Mouse (Mus musculus) midbrain, embryonic 12.5 days (tissue): Measurements from ENCODE around the gene Rnf31. TPM values are rescaled to one million over a fixed set of nuclear protein-coding genes. Genes with fewer than 3 reads are reported as not detected.

Experiments
- ATAC-seq: fragments of 200-750 bp; cut with Nextera tagmentation; 2 replicates; pipeline ENCODE4 v1.8.0; 2017; ENCODE audit warnings: low read depth, moderate TSS enrichment, moderate library complexity; ENCODE audit not compliant: low FRiP score
- H3K27ac ChIP-seq: fragments of 300-500 bp; sonication (generic); replicated peaks from 2 replicates; pipeline ENCODE4 v1.5.1; 2016; ENCODE audit warnings: mild to moderate bottlenecking
- H3K27me3 ChIP-seq: fragments of 300-500 bp; sonication (generic); 2 replicates; pipeline ENCODE4 v1.6.1; 2016; ENCODE audit warnings: mild to moderate bottlenecking
- H3K36me3 ChIP-seq: fragments of 300-500 bp; sonication (generic); 2 replicates; pipeline ENCODE4 v1.6.1; 2016
- H3K4me1 ChIP-seq: fragments of 300-500 bp; sonication (generic); 2 replicates; pipeline ENCODE4 v1.6.1; 2016
- H3K4me2 ChIP-seq: fragments of 300-500 bp; sonication (generic); replicated peaks from 2 replicates; pipeline ENCODE4 v1.6.1; 2016; ENCODE audit warnings: mild to moderate bottlenecking, moderate library complexity
- H3K4me3 ChIP-seq: fragments of 300-500 bp; sonication (generic); 2 replicates; pipeline ENCODE4 v1.5.1; 2016; ENCODE audit warnings: mild to moderate bottlenecking
- H3K9ac ChIP-seq: fragments of 300-500 bp; sonication (generic); replicated peaks from 2 replicates; pipeline ENCODE4 v1.6.1; 2016; ENCODE audit warnings: mild to moderate bottlenecking, moderate library complexity
- H3K9me3 ChIP-seq: fragments of 300-500 bp; sonication (generic); 2 replicates; pipeline ENCODE4 v1.6.1; 2016; ENCODE audit warnings: mild to moderate bottlenecking
- WGBS: fragments of 180-500 bp; shearing (Covaris S2); methylation state at CpG from one replicate; pipeline ENCODE4 v1.1.7; 2016; 5-methylcytosine and 5-hydroxymethylcytosine counted together
- polyA plus RNA-seq: library from polyadenylated mRNA; unstranded; fragments of >200 nt; fragmentation: Nextera tagmentation; extraction: Ambion mirVana; gene quantifications from 2 replicates; pipeline ENCODE4 v1.2.1, GENCODE M21; 2016

The Rnf31 gene
- polyA plus RNA-seq = 20.0 and 20.5 TPM in 2 replicates

DNA sequence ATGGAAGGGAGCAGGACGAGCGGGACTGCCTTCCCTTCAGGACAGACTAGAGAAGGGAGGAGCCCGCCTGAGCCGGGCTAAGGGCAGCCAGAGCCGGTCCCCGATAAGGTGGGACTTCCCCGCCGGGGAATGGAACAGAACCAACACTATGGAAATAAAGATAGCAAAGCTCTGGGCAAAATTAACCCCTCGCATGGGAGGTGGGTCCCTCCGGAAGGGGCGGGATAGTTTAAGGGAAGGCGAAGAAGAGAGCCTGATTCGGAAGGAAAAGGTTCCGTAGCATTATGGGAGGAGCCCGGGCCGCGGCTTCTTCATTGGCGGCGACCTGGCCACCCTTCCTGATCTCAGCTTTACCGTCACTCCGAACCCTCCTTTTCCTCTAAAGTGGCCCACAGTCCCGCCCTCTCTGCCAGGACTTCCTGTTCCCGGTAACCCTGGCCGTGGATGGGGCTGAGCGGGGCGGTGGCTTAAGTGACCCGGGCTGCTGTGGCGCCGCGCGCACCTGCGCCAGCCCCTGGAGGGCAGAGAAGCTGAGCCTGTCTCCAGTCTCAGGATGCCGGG, at the start of gene Rnf31:
TSS of gene Rnf31 (plus strand) at position 378 of the 561 bp plus-strand sequence.
- Histone ChIP-seq H3K36me3 (peaks cover 30% of the 10 kb centered on the region), H3K27ac (peak within 1 kb of the TSS; percentile 92), H3K4me2 (peak within 1 kb of the TSS; percentile 79), H3K4me3 (peak within 1 kb of the TSS; percentile 87), H3K9ac (peak within 1 kb of the TSS; percentile 90), H3K9me3 (no peaks in the 10 kb centered on the region), H3K27me3 (no peaks in the 10 kb centered on the region), H3K4me1 (peaks cover 28% of the 10 kb centered on the region)
- peak; percentile 86 for ATAC-seq
- WGBS = 0% methylated on average over 33 of the region's 33 CpGs

GRCm38 (mm10) chr14:55542268-55542667, 49.2 kb upstream of the Rnf31 start:
- no peak overlapping the region for H3K27ac ChIP-seq
- peaks cover 6% of the 10 kb centered on the region; the same call in 1 of the 2 replicates for H3K27me3 ChIP-seq
- peaks cover 11% of the 10 kb centered on the region for H3K36me3 ChIP-seq
- H3K4me1 ChIP-seq = peaks cover 19% of the 10 kb centered on the region
- 97% methylated on average over 12 of the region's 12 CpGs for WGBS
- no peak overlapping the region for H3K4me2 ChIP-seq
- H3K9ac ChIP-seq = no peak overlapping the region
- no peak for ATAC-seq
- no peak overlapping the region for H3K4me3 ChIP-seq
- no peaks in the 10 kb centered on the region for H3K9me3 ChIP-seq

DNA sequence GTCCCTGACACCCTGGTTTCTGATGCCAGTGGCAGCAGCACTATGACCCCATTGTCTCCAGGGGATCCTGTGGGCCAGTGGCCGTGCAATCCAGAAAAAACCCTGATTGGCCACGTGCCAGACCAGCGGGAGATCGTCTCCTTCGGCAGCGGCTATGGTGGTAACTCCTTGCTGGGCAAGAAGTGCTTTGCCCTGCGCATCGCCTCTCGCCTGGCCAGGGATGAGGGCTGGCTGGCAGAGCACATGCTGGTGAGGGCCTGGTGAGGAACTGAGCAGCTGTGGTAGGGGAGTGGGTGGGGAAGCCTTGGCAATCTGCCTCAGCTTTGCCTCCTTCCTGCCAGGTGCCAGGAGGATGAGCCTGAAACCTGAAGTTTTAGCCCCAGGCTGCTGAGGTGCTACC, 47.2 kb upstream of the Rnf31 start:
- H3K4me3 ChIP-seq = no peak overlapping the region
- H3K9ac ChIP-seq = no peak overlapping the region
- H3K27ac ChIP-seq = no peak overlapping the region
- H3K36me3 ChIP-seq = peaks cover 30% of the 10 kb centered on the region
- no peaks in the 10 kb centered on the region for H3K9me3 ChIP-seq
- H3K4me1 ChIP-seq = peaks cover 19% of the 10 kb centered on the region
- 91% methylated on average over 9 of the region's 9 CpGs for WGBS
- ATAC-seq = no peak
- no peaks in the 10 kb centered on the region for H3K27me3 ChIP-seq
- H3K4me2 ChIP-seq = no peak overlapping the region

- 90% methylated on average over 6 of the region's 6 CpGs for WGBS
- ATAC-seq = no peak
- H3K36me3 ChIP-seq = peaks cover 20% of the 10 kb centered on the region
- H3K4me2 ChIP-seq = no peak overlapping the region
- H3K9ac ChIP-seq = no peak overlapping the region
- H3K27me3 ChIP-seq = no peaks in the 10 kb centered on the region
- no peaks in the 10 kb centered on the region for H3K9me3 ChIP-seq
- no peaks in the 10 kb centered on the region for H3K4me1 ChIP-seq
- no peak overlapping the region for H3K27ac ChIP-seq
- H3K4me3 ChIP-seq = no peak overlapping the region
These were observed 41.3 kb upstream of the Rnf31 start for GRCm38 (mm10) chr14:55550191-55550590.

- H3K4me3 ChIP-seq = no peak overlapping the region
- H3K9ac ChIP-seq = no peak overlapping the region
- H3K9me3 ChIP-seq = no peaks in the 10 kb centered on the region
- H3K4me2 ChIP-seq = no peak overlapping the region
- ATAC-seq = no peak
- H3K27me3 ChIP-seq = no peaks in the 10 kb centered on the region
- 70% methylated on average over 5 of the region's 5 CpGs for WGBS
- H3K4me1 ChIP-seq = no peaks in the 10 kb centered on the region
- no peak overlapping the region for H3K27ac ChIP-seq
- H3K36me3 ChIP-seq = peaks cover 20% of the 10 kb centered on the region
These were observed 40.2 kb upstream of the Rnf31 start for GRCm38 (mm10) chr14:55551347-55551746.

DNA sequence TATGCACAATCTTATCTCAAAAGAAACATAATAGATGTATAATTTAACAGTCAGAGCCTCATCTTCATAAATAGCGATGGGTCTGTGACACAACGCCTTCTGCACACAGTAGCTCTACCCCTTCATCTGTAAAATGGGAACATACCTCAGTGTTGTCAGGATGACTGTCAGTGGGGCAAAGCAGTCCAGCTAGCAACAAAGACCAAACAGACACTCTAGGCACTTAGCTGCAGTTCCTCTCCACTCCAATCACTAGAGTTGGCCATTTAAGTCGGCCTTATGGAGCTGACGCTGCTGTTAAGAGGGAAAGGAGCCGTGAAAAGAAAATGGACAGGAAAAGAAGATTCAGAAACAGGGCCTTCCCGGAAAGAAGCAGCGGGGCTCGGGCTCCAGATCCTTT, 39.7 kb upstream of the Rnf31 start:
- H3K27me3 ChIP-seq = no peaks in the 10 kb centered on the region
- WGBS = 88% methylated on average over 8 of the region's 8 CpGs
- H3K9ac ChIP-seq = no peak overlapping the region
- H3K9me3 ChIP-seq = no peaks in the 10 kb centered on the region
- H3K27ac ChIP-seq = no peak overlapping the region
- H3K4me2 ChIP-seq = no peak overlapping the region
- H3K36me3 ChIP-seq = peaks cover 20% of the 10 kb centered on the region
- no peak for ATAC-seq
- H3K4me1 ChIP-seq = 0 out of 2 replicates have a peak, but pooled peaks cover under 1% of the 10 kb centered on the region
- H3K4me3 ChIP-seq = no peak overlapping the region

- Histone ChIP-seq H3K4me2 (no peak overlapping the region), H3K9ac (no peak overlapping the region), H3K36me3 (no peaks in the 10 kb centered on the region), H3K4me3 (no peak overlapping the region), H3K9me3 (no peaks in the 10 kb centered on the region), H3K27ac (no peak overlapping the region), H3K27me3 (no peaks in the 10 kb centered on the region), H3K4me1 (peaks cover 4% of the 10 kb centered on the region; the same call in 1 of the 2 replicates)
- no peak for ATAC-seq
These were observed 36.9 kb upstream of the Rnf31 start for GRCm38 (mm10) chr14:55554635-55555034.

- Histone ChIP-seq H3K4me3 (no peak overlapping the region), H3K9ac (no peak overlapping the region), H3K36me3 (no peaks in the 10 kb centered on the region), H3K27me3 (no peaks in the 10 kb centered on the region), H3K27ac (no peak overlapping the region), H3K9me3 (no peaks in the 10 kb centered on the region), H3K4me1 (peaks cover 4% of the 10 kb centered on the region; the same call in 1 of the 2 replicates), H3K4me2 (no peak overlapping the region)
- no peak for ATAC-seq
- 91% methylated on average over 3 of the region's 3 CpGs for WGBS
These were observed 35.7 kb upstream of the Rnf31 start for GRCm38 (mm10) chr14:55555788-55556187.

- no peak overlapping the region for H3K4me2 ChIP-seq
- 29% methylated on average over 5 of the region's 5 CpGs for WGBS
- no peak for ATAC-seq
- peaks cover 15% of the 10 kb centered on the region for H3K4me1 ChIP-seq
- no peak overlapping the region for H3K27ac ChIP-seq
- no peaks in the 10 kb centered on the region for H3K9me3 ChIP-seq
- no peaks in the 10 kb centered on the region for H3K27me3 ChIP-seq
- H3K9ac ChIP-seq = no peak overlapping the region
- no peaks in the 10 kb centered on the region for H3K36me3 ChIP-seq
- H3K4me3 ChIP-seq = no peak overlapping the region
These were observed 34.5 kb upstream of the Rnf31 start for GRCm38 (mm10) chr14:55557003-55557402.

DNA sequence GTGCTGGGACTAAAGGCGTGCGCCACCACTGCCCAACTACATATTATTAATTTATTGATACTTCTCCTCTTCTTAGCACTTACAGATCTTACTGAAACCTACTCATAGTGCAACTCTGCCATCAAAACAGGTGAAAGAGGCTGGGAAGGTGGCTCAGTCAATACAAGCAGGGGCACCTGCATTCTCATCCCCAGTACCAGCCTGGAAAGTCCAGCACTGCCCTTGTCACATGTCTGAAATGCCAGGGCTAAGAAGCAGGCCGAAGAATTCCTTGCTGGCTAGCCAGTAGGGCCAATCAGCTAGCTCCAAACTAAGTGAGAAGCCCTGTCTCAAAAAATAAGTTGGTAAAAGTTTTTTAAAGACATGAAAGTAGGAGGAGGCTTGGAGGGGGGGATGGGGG, 33.9 kb upstream of the Rnf31 start:
- Histone ChIP-seq H3K4me3 (no peak overlapping the region), H3K27me3 (no peaks in the 10 kb centered on the region), H3K4me1 (peaks cover 18% of the 10 kb centered on the region), H3K9ac (no peak overlapping the region), H3K36me3 (no peaks in the 10 kb centered on the region), H3K27ac (no peak overlapping the region), H3K9me3 (no peaks in the 10 kb centered on the region), H3K4me2 (no peak overlapping the region)
- no peak for ATAC-seq
- WGBS = 90% methylated on average over 3 of the region's 3 CpGs

- H3K4me3 ChIP-seq = peak overlapping the region; percentile 65
- H3K27ac ChIP-seq = no peak overlapping the region
- no peaks in the 10 kb centered on the region for H3K9me3 ChIP-seq
- no peak for ATAC-seq
- H3K4me2 ChIP-seq = peak overlapping the region; percentile 86
- no peaks in the 10 kb centered on the region for H3K27me3 ChIP-seq
- H3K36me3 ChIP-seq = peaks cover 7% of the 10 kb centered on the region
- H3K4me1 ChIP-seq = peaks cover 18% of the 10 kb centered on the region
- 63% methylated on average over 6 of the region's 6 CpGs for WGBS
- peak overlapping the region; percentile 74; the same call in 1 of the 2 replicates for H3K9ac ChIP-seq
These were observed 32.6 kb upstream of the Rnf31 start for GRCm38 (mm10) chr14:55558740-55559448.

DNA sequence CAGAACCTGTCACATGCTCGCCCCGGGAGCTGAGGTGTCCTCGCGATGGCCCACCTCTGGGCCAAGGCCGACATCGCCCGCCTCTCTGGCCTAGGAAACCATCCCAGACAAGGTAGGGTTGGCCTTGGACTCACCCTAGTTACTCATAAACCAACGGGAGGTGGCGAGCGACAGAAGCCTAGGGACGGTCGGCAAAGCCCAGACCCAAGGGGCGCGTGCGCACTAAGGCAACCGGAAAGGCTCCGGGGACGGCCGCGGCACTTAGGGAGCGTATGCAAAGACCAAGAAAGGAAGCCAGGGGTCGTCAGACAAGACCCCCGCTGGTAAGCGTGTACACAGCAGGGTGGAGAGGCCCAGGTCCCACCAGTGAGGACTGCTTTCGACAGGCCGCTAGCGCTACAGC, 31.7 kb upstream of the Rnf31 start, which contains the start of gene Dcaf11:
TSS of gene Dcaf11 (plus strand) at position 208 of the 403 bp plus-strand sequence.
- peak; percentile 79 for ATAC-seq
- Histone ChIP-seq H3K4me1 (peaks cover 18% of the 10 kb centered on the region), H3K36me3 (peaks cover 16% of the 10 kb centered on the region), H3K9ac (peak within 1 kb of the TSS; percentile 74), H3K27me3 (no peaks in the 10 kb centered on the region), H3K9me3 (no peaks in the 10 kb centered on the region), H3K4me3 (peak within 1 kb of the TSS; percentile 65), H3K4me2 (peak within 1 kb of the TSS; percentile 86), H3K27ac (peak within 1 kb of the TSS; percentile 98)
- under 1% methylated on average over 27 of the region's 27 CpGs for WGBS
